Mouse (Mus musculus) bone marrow, adult 2 months (tissue): ENCODE data around the gene Jam3.

Experiments
- CTCF ChIP-seq: fragments of 200-500 bp; IDR thresholded peaks from 2 replicates; pipeline ENCODE4 v1.5.1; 2011; ENCODE audit warnings: low read length, control low read depth; ENCODE audit not compliant: control insufficient read depth, insufficient read depth
- POLR2A ChIP-seq: fragments of 200-500 bp; IDR thresholded peaks from 2 replicates; pipeline ENCODE4 v1.6.1; 2011; ENCODE audit warnings: low read depth, mild to moderate bottlenecking, control low read depth, low read length, borderline replicate concordance; ENCODE audit not compliant: control insufficient read depth

GRCm38 (mm10) chr9:27086256-27086655 lies 69.0 kb downstream of the Jam3 start:
- TF ChIP-seq CTCF = no peak
- TF ChIP-seq POLR2A = no peak
